Mouse (Mus musculus): ENCODE results near the gene Slpi.

DNA sequence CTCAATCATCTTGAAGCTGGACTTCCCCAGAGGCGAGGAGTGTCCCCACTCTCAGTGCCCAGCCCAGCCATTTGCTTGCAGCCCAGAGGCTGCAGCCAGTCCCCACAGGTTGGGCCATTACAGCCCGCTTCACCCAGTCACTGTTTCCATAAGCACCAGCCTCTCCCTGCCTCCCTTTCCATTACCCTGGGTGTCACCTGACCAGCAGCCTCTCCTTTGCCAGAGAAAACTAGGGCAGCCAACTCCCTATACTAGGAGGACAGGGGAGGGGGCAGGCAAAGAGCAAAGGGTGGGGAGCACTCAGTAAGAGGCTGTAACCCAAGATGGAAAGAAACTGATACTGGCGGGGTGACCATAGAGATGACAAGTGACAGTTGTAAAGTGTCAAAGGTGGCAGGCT lies 48.1 kb upstream of the Slpi start:
- no peak for TF ChIP-seq POLR2A (IDR thresholded peaks at IDR 0.05; ENCODE audit: low read depth, low read length)
- no peak for TF ChIP-seq CTCF (IDR thresholded peaks at IDR 0.05; ENCODE audit: borderline replicate concordance, insufficient read depth, low read length)

Measured in embryonic fibroblast, embryonic 13.5 days (primary cell).